Mouse (Mus musculus) heart, embryonic 16.5 days (tissue): ENCODE results near the gene Ppp4r1. TPM values are rescaled to one million over a fixed set of nuclear protein-coding genes. Genes with fewer than 3 reads are reported as not detected.

Experiments used
- ATAC-seq: fragments of 200-750 bp; cut with Nextera tagmentation; replicated peaks from 2 replicates; pipeline ENCODE4 v1.8.0; 2017; ENCODE audit warnings: moderate number of reproducible peaks; ENCODE audit not compliant: insufficient read depth, low FRiP score; ENCODE audit errors: extremely low read depth
- H3K27ac ChIP-seq: fragments of 300-500 bp; sonication (generic); 2 replicates; pipeline ENCODE4 v1.5.1; 2014; ENCODE audit warnings: mild to moderate bottlenecking, low read length, control low read depth, moderate library complexity
- H3K27me3 ChIP-seq: fragments of 300-500 bp; sonication (generic); 2 replicates; pipeline ENCODE4 v1.6.1; 2014; ENCODE audit warnings: low read length, mixed read lengths; ENCODE audit not compliant: control insufficient read depth, insufficient read depth
- H3K36me3 ChIP-seq: fragments of 300-500 bp; sonication (generic); 2 replicates; pipeline ENCODE4 v1.6.1; 2014; ENCODE audit not compliant: control insufficient read depth, insufficient read depth
- H3K4me1 ChIP-seq: fragments of 300-500 bp; sonication (generic); 2 replicates; pipeline ENCODE4 v1.6.1; 2014; ENCODE audit warnings: low read length, mixed read lengths; ENCODE audit not compliant: control insufficient read depth, insufficient read depth
- H3K4me2 ChIP-seq: fragments of 300-500 bp; sonication (generic); 2 replicates; pipeline ENCODE4 v1.6.1; 2014; ENCODE audit warnings: low read depth, mild to moderate bottlenecking, control low read depth, low read length
- H3K4me3 ChIP-seq: fragments of 300-500 bp; sonication (generic); 2 replicates; pipeline ENCODE4 v1.5.1; 2014; ENCODE audit warnings: mild to moderate bottlenecking, control low read depth, low read length
- H3K9ac ChIP-seq: fragments of 300-500 bp; sonication (generic); 2 replicates; pipeline ENCODE4 v1.6.1; 2014; ENCODE audit warnings: low read length, control low read depth
- H3K9me3 ChIP-seq: fragments of 300-500 bp; sonication (generic); replicated peaks from 2 replicates; pipeline ENCODE4 v1.6.1; 2016; ENCODE audit warnings: low read length; ENCODE audit not compliant: control insufficient read depth
- WGBS: fragments of 180-500 bp; shearing (Covaris S2); extraction: QIAGEN DNeasy Blood & Tissue Kit; methylation state at CpG from one replicate; pipeline ENCODE4 v1.1.7; 2014; 5-methylcytosine and 5-hydroxymethylcytosine counted together
- polyA plus RNA-seq: library from polyadenylated mRNA; unstranded; fragments of >200 nt; fragmentation: Nextera tagmentation; extraction: Ambion mirVana; gene quantifications from 2 replicates; pipeline ENCODE4 v1.2.1, GENCODE M21; 2015

Gene Ppp4r1
- polyA plus RNA-seq, 1 experiment from 2014 or later = 27.3 TPM

DNA sequence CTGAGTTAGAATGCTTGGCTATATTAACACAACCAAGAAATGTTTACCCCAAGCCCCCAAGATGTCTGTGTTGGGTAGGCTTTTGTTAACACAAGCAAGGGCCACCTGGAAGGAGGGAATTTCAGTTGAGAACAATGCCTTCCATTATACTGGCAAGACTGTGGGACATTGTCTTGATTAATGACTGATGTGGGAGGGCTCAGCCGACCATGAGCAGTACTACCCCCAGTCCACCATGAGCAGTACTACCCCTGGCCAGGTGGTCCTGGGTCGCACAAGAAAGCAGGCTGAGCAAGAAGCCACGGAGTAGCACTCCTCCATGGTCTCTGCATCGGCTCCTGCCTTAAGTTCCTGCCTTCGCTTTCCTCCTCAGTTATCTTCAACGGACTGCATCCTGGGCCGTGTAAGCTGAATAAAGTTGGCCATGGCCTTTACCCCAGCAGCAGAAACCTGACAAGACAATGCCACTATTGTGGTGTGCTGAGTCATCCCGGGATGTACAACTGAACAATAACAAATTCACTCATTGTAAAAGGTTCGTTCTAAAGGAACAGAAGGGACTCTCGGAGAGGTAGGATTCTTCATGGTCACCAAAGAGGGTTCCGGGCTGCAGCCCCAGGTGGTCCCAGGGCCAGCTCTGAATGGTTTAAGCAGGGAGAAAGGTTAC lies 38.6 kb upstream of the Ppp4r1 start:
- no peak overlapping the region for H3K4me2 ChIP-seq
- no peaks in the 10 kb centered on the region for H3K4me1 ChIP-seq
- ATAC-seq = no peak
- 82% methylated on average over 11 of the region's 11 CpGs for WGBS
- H3K27me3 ChIP-seq = no peaks in the 10 kb centered on the region
- no peaks in the 10 kb centered on the region for H3K9me3 ChIP-seq
- no peaks in the 10 kb centered on the region for H3K36me3 ChIP-seq
- H3K4me3 ChIP-seq = no peak overlapping the region
- H3K27ac ChIP-seq = no peak overlapping the region
- H3K9ac ChIP-seq = no peak overlapping the region

GRCm38 (mm10) chr17:65746314-65746713 lies 36.1 kb upstream of the Ppp4r1 start:
- Histone ChIP-seq H3K4me2 (no peak overlapping the region), H3K9ac (no peak overlapping the region), H3K4me1 (no peaks in the 10 kb centered on the region), H3K27me3 (no peaks in the 10 kb centered on the region), H3K9me3 (0 out of 2 replicates have a peak, but pooled peaks cover 6% of the 10 kb centered on the region), H3K27ac (no peak overlapping the region), H3K36me3 (0 out of 2 replicates have a peak, but pooled peaks cover 3% of the 10 kb centered on the region), H3K4me3 (no peak overlapping the region)
- ATAC-seq = no peak
- 84% methylated on average over 6 of the region's 6 CpGs for WGBS

DNA sequence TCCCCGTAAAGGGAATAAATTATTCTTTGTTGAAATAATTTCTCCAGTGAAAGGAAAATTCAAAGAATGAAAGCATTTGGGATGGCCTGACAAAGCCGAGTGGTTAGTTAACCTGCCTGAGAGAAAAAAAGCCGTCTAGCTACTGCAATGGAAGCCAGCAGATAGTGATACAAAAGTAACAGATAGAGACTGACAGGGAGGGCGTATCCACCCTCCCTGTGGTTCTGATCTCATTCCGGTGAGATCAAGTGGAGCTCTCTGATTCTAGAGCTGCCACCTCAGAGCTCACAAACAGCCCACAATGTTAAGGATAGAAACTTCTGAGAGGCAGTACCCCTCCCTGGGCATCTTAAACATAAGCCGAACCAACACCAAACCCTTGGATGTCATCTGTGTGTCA lies 33.4 kb upstream of the Ppp4r1 start:
- H3K4me3 ChIP-seq = no peak overlapping the region
- no peak overlapping the region for H3K27ac ChIP-seq
- H3K27me3 ChIP-seq = no peaks in the 10 kb centered on the region
- 69% methylated on average over 6 of the region's 6 CpGs for WGBS
- H3K4me1 ChIP-seq = no peaks in the 10 kb centered on the region
- H3K9me3 ChIP-seq = peaks cover 9% of the 10 kb centered on the region
- H3K4me2 ChIP-seq = no peak overlapping the region
- ATAC-seq = no peak
- H3K9ac ChIP-seq = no peak overlapping the region
- peaks cover 8% of the 10 kb centered on the region for H3K36me3 ChIP-seq

- Histone ChIP-seq H3K36me3 (peaks cover 8% of the 10 kb centered on the region), H3K27ac (no peak overlapping the region), H3K4me1 (peaks cover 4% of the 10 kb centered on the region; the same call in 1 of the 2 replicates), H3K9me3 (peaks cover 11% of the 10 kb centered on the region), H3K27me3 (no peaks in the 10 kb centered on the region), H3K4me2 (no peak overlapping the region), H3K4me3 (no peak overlapping the region), H3K9ac (no peak overlapping the region)
- ATAC-seq = no peak
- 91% methylated on average over 7 of the region's 7 CpGs for WGBS
Observed at GRCm38 (mm10) chr17:65749803-65750202, 32.6 kb upstream of the Ppp4r1 start.

GRCm38 (mm10) chr17:65750301-65750700 lies 32.1 kb upstream of the Ppp4r1 start:
- no peak for ATAC-seq
- Histone ChIP-seq H3K4me2 (no peak overlapping the region), H3K36me3 (peaks cover 10% of the 10 kb centered on the region), H3K9me3 (peaks cover 11% of the 10 kb centered on the region), H3K27ac (no peak overlapping the region), H3K9ac (no peak overlapping the region), H3K27me3 (no peaks in the 10 kb centered on the region), H3K4me1 (peaks cover 4% of the 10 kb centered on the region; the same call in 1 of the 2 replicates), H3K4me3 (no peak overlapping the region)

- peaks cover 10% of the 10 kb centered on the region for H3K36me3 ChIP-seq
- no peaks in the 10 kb centered on the region for H3K27me3 ChIP-seq
- ATAC-seq = no peak
- peaks cover 11% of the 10 kb centered on the region for H3K9me3 ChIP-seq
- no peak overlapping the region for H3K9ac ChIP-seq
- peaks cover 4% of the 10 kb centered on the region; the same call in 1 of the 2 replicates for H3K4me1 ChIP-seq
- no peak overlapping the region for H3K4me3 ChIP-seq
- WGBS = 87% methylated on average over 6 of the region's 6 CpGs
- no peak overlapping the region for H3K27ac ChIP-seq
- H3K4me2 ChIP-seq = no peak overlapping the region
Observed at GRCm38 (mm10) chr17:65753130-65753529, 29.2 kb upstream of the Ppp4r1 start.

- ATAC-seq = no peak
- Histone ChIP-seq H3K4me2 (no peak overlapping the region), H3K4me3 (no peak overlapping the region), H3K27me3 (no peaks in the 10 kb centered on the region), H3K4me1 (peaks cover 4% of the 10 kb centered on the region; the same call in 1 of the 2 replicates), H3K9me3 (peaks cover 7% of the 10 kb centered on the region), H3K36me3 (peaks cover 7% of the 10 kb centered on the region), H3K27ac (no peak overlapping the region), H3K9ac (no peak overlapping the region)
- 92% methylated on average over 3 of the region's 3 CpGs for WGBS
Observed at GRCm38 (mm10) chr17:65755857-65756256, 26.5 kb upstream of the Ppp4r1 start.

- no peak for ATAC-seq
- no peak overlapping the region for H3K4me3 ChIP-seq
- H3K4me2 ChIP-seq = no peak overlapping the region
- no peak overlapping the region for H3K9ac ChIP-seq
- H3K27ac ChIP-seq = no peak overlapping the region
- H3K9me3 ChIP-seq = peaks cover 5% of the 10 kb centered on the region
- peaks cover 4% of the 10 kb centered on the region; the same call in 1 of the 2 replicates for H3K4me1 ChIP-seq
- WGBS = 63% methylated on average over 6 of the region's 6 CpGs
- H3K27me3 ChIP-seq = no peaks in the 10 kb centered on the region
- H3K36me3 ChIP-seq = peaks cover 7% of the 10 kb centered on the region
Observed at GRCm38 (mm10) chr17:65757150-65757549, 25.2 kb upstream of the Ppp4r1 start.

GRCm38 (mm10) chr17:65763221-65763620 lies 19.2 kb upstream of the Ppp4r1 start:
- H3K4me3 ChIP-seq = no peak overlapping the region
- H3K9ac ChIP-seq = no peak overlapping the region
- H3K36me3 ChIP-seq = peaks cover 2% of the 10 kb centered on the region; the same call in 1 of the 2 replicates
- H3K4me2 ChIP-seq = no peak overlapping the region
- WGBS = 95% methylated on average over 14 of the region's 14 CpGs
- no peaks in the 10 kb centered on the region for H3K9me3 ChIP-seq
- no peaks in the 10 kb centered on the region for H3K27me3 ChIP-seq
- no peak overlapping the region for H3K27ac ChIP-seq
- H3K4me1 ChIP-seq = peaks cover 4% of the 10 kb centered on the region; the same call in 1 of the 2 replicates
- no peak for ATAC-seq
